Mouse (Mus musculus) liver, embryonic 16.5 days (tissue): ENCODE results near the gene Sgk1. TPM values are rescaled to one million over a fixed set of nuclear protein-coding genes. Genes with fewer than 3 reads are reported as not detected.

ENCODE experiments used
- ATAC-seq: fragments of 200-750 bp; cut with Nextera tagmentation; 2 replicates; pipeline ENCODE4 v1.8.0; 2017; ENCODE audit warnings: low read depth, mild to moderate bottlenecking, moderate number of reproducible peaks, moderate library complexity
- H3K27ac ChIP-seq: fragments of 300-500 bp; sonication (generic); 2 replicates; pipeline ENCODE4 v1.5.1; 2014; ENCODE audit warnings: mild to moderate bottlenecking, low read length
- H3K27me3 ChIP-seq: fragments of 300-500 bp; sonication (generic); 2 replicates; pipeline ENCODE4 v1.6.1; 2014; ENCODE audit warnings: low read depth, low read length, mixed read lengths; ENCODE audit not compliant: control insufficient read depth, insufficient read depth
- H3K36me3 ChIP-seq: fragments of 300-500 bp; sonication (generic); 2 replicates; pipeline ENCODE4 v1.6.1; 2014; ENCODE audit warnings: mild to moderate bottlenecking; ENCODE audit not compliant: control insufficient read depth, insufficient read depth
- H3K4me1 ChIP-seq: fragments of 300-500 bp; sonication (generic); 2 replicates; pipeline ENCODE4 v1.6.1; 2014; ENCODE audit warnings: low read depth, low read length, mixed read lengths; ENCODE audit not compliant: control insufficient read depth
- H3K4me2 ChIP-seq: fragments of 300-500 bp; sonication (generic); 2 replicates; pipeline ENCODE4 v1.6.1; 2014; ENCODE audit warnings: low read depth, low read length, mixed read lengths
- H3K4me3 ChIP-seq: fragments of 300-500 bp; sonication (generic); 2 replicates; pipeline ENCODE4 v1.5.1; 2014; ENCODE audit warnings: low read depth, mild to moderate bottlenecking, low read length
- H3K9ac ChIP-seq: fragments of 300-500 bp; sonication (generic); 2 replicates; pipeline ENCODE4 v1.6.1; 2014; ENCODE audit warnings: low read depth, low read length
- H3K9me3 ChIP-seq: fragments of 300-500 bp; sonication (generic); replicated peaks from 2 replicates; pipeline ENCODE4 v1.6.1; 2016; ENCODE audit warnings: low read length; ENCODE audit not compliant: control insufficient read depth
- WGBS: fragments of 180-500 bp; shearing (Covaris S2); extraction: QIAGEN DNeasy Blood & Tissue Kit; methylation state at CpG from one replicate; pipeline ENCODE4 v1.1.7; 2014; ENCODE audit not compliant: insufficient replicate concordance; 5-methylcytosine and 5-hydroxymethylcytosine counted together
- polyA plus RNA-seq: library from polyadenylated mRNA; unstranded; fragments of >200 nt; fragmentation: Nextera tagmentation; extraction: Ambion mirVana; gene quantifications from 2 replicates; pipeline ENCODE4 v1.2.1, GENCODE M21; 2015

Sgk1 gene
- polyA plus RNA-seq, 1 experiment from 2014 or later = 13.8 TPM

DNA sequence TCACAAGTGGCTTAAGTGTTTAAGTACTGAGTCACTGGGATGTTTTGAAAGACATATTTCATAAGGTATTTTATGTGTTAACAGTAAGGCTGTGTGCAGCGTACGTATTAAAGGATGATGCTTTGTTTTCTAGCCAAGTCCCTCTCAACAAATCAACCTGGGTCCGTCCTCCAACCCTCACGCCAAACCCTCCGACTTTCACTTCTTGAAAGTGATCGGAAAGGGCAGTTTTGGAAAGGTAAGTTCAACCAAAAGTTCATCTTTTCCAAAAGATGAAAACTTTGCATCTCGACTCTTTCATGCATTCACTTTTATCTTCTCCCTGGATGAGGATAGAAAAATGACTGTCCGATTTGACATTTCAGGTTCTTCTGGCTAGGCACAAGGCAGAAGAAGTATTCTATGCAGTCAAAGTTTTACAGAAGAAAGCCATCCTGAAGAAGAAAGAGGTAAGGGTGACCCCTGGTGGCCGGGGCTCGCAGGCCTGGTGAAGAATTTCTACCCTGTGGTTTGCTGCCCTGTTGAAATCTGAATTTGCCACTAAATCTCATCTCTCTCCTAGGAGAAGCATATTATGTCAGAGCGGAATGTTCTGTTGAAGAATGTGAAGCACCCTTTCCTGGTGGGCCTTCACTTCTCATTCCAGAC is 113.8 kb downstream of the Sgk1 start:
- H3K4me3 ChIP-seq = peak overlapping the region; percentile 46
- peaks cover 33% of the 10 kb centered on the region for H3K27me3 ChIP-seq
- no peaks in the 10 kb centered on the region for H3K36me3 ChIP-seq
- 48% methylated on average over 11 of the region's 11 CpGs for WGBS
- peak overlapping the region; percentile 67 for H3K4me2 ChIP-seq
- H3K27ac ChIP-seq = no peak overlapping the region
- no peaks in the 10 kb centered on the region; the same call in none of the 2 replicates for H3K4me1 ChIP-seq
- no peak for ATAC-seq
- no peak overlapping the region for H3K9ac ChIP-seq
- H3K9me3 ChIP-seq = no peaks in the 10 kb centered on the region

DNA sequence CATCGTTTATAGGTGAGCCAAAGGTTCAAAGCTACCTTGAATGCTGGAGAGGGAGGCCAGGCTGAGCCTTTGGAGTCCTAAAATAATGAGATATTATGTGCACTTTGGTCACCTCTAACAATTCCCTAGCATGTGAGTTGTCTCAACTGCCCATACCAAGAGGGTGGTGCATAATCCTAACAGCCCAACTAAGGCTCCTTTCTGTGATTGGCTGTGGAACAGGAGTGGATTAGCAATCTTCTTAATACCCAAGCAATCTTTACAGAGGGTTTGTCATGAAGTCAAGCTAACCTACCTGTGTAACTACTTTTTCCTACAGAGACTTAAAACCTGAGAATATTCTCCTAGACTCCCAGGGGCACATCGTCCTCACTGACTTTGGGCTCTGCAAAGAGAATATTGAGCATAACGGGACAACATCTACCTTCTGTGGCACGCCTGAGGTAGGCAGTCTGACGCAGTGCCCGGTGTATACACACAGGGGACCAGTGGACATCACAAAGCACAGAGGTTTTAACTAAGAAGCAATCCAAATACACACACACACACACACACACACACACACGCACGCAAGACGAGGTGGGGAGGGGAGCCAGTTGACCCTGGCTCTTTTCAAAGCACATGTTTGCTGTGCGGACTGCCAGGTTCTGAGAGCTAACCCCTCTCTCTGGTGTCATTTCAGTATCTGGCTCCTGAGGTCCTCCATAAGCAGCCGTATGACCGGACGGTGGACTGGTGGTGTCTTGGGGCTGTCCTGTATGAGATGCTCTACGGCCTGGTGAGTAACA is 114.9 kb downstream of the Sgk1 start:
- no peak overlapping the region for H3K9ac ChIP-seq
- H3K36me3 ChIP-seq = no peaks in the 10 kb centered on the region
- no peak overlapping the region for H3K27ac ChIP-seq
- no peaks in the 10 kb centered on the region for H3K9me3 ChIP-seq
- 75% methylated on average over 14 of the region's 14 CpGs for WGBS
- no peak overlapping the region for H3K4me2 ChIP-seq
- no peak overlapping the region for H3K4me3 ChIP-seq
- peaks cover 24% of the 10 kb centered on the region for H3K27me3 ChIP-seq
- ATAC-seq = no peak
- no peaks in the 10 kb centered on the region; the same call in none of the 2 replicates for H3K4me1 ChIP-seq

DNA sequence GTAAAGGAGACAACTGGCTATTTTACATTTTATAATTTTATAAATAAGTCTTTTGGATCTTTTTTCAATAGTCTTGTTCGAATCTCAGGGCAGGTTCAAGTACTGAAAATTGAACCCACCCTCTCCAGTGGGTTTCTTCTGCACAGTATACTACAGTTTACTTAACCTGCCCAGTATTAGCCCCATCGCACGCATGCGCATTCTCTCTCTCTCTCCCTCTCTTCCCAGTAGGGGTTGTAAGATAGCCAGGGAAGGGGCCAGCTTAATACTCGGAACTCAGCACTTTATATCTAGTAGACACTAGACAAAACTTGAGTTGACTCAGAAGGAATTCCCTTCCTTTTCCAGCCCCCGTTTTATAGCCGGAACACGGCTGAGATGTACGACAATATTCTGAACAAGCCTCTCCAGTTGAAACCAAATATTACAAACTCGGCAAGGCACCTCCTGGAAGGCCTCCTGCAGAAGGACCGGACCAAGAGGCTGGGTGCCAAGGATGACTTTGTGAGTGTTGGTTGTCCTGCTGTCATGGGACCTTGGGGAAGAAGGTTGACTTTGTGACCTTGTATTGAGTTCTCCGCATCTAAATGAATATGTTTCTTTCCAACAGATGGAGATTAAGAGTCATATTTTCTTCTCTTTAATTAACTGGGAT is 115.7 kb downstream of the Sgk1 start:
- WGBS = 78% methylated on average over 12 of the region's 12 CpGs
- Histone ChIP-seq H3K9ac (no peak overlapping the region), H3K27ac (no peak overlapping the region), H3K9me3 (no peaks in the 10 kb centered on the region), H3K4me1 (no peaks in the 10 kb centered on the region; the same call in none of the 2 replicates), H3K36me3 (no peaks in the 10 kb centered on the region), H3K4me2 (no peak overlapping the region), H3K4me3 (no peak overlapping the region), H3K27me3 (peaks cover 16% of the 10 kb centered on the region)
- ATAC-seq = no peak

DNA sequence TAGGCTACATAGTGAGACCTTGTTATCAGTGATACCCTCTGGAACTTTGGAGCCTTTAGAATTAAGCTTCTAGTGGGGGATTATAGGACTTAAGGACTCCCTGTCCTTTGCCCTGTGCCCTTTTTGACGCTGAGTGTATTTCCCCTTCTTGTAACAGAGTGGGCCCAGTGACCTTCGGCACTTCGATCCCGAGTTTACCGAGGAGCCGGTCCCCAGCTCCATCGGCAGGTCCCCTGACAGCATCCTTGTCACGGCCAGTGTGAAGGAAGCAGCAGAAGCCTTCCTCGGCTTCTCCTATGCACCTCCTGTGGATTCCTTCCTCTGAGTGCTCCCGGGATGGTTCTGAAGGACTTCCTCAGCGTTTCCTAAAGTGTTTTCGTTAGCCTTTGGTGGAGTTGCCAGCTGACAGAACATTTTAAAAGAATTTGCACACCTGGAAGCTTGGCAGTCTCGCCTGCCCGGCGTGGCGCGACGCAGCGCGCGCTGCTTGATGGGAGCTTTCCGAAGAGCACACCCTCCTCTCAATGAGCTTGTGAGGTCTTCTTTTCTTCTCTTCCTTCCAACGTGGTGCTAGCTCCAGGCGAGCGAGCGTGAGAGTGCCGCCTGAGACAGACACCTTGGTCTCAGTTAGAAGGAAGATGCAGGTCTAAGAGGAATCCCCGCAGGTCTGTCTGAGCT is 116.7 kb downstream of the Sgk1 start:
- WGBS = 73% methylated on average over 28 of the region's 28 CpGs
- 0 out of 2 replicates have a peak overlapping the region, but pooled peaks have one; percentile 6 for H3K4me2 ChIP-seq
- no peak overlapping the region for H3K9ac ChIP-seq
- no peaks in the 10 kb centered on the region for H3K36me3 ChIP-seq
- H3K4me1 ChIP-seq = no peaks in the 10 kb centered on the region; the same call in none of the 2 replicates
- ATAC-seq = no peak
- H3K27me3 ChIP-seq = peaks cover 6% of the 10 kb centered on the region
- no peaks in the 10 kb centered on the region for H3K9me3 ChIP-seq
- no peak overlapping the region for H3K27ac ChIP-seq
- H3K4me3 ChIP-seq = no peak overlapping the region

DNA sequence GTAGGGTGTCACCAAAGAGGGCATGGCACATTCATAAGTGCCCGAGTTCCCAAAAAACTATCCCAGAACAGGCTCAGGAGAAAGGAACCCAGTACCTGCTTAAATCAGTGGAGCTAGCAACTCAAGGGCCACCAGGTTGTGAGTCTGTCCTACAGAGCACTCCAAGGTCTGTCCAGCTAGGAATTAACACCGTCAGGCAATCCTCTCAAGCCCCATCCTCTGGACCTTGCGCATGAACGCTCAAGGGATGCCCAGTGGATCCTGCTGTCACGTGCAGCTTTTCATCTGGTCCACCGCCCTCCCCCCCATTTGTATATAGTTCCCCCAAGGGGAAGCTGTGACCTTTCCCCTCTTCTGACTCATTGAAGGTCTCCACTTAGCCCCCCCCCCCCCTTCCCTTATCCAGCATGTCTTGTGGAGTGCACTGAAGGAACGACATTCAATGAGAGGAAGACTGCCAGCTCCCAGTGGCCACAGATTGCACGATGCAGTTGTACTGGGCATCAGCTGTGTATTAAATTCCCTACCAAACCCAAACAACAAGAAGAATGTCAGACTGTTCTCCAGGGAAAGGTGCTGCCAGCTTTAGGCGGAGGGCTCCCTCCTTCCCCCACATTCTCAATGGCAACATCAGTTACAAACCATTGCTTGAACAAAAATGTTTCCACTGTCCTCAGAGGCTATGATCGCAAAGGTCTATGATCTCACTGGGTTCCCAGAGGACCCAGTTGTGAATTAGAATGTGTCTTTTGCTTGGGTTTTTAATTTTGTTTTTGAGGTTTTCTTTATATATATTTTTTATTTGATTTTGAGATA is 118.7 kb downstream of the Sgk1 start:
- H3K9me3 ChIP-seq = no peaks in the 10 kb centered on the region
- H3K4me1 ChIP-seq = no peaks in the 10 kb centered on the region
- no peak overlapping the region for H3K9ac ChIP-seq
- H3K27ac ChIP-seq = no peak overlapping the region
- H3K36me3 ChIP-seq = no peaks in the 10 kb centered on the region
- 60% methylated on average over 10 of the region's 10 CpGs for WGBS
- H3K4me2 ChIP-seq = no peak overlapping the region
- no peaks in the 10 kb centered on the region for H3K27me3 ChIP-seq
- ATAC-seq = no peak
- H3K4me3 ChIP-seq = no peak overlapping the region

DNA sequence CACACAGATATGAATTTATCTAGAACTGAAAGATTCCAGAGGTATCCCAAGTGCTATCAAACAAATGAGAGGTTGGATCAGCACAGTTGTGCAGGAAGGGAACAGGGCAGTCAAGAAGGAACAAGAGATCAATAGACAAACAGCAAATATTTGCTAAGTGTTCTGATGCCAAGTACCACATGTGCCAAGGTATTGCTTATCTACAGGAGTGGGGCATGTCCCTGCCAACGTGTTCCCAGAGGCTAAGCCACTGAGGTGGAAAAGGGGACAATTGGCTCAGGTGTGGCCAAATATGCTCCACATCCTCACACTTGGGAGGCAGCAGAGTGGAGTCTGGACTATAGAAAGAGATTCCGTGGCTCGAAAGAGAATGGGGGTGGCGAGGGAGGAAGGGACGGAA is 119.6 kb downstream of the Sgk1 start:
- ATAC-seq = no peak
- H3K4me1 ChIP-seq = no peaks in the 10 kb centered on the region
- H3K27me3 ChIP-seq = no peaks in the 10 kb centered on the region
- no peaks in the 10 kb centered on the region for H3K36me3 ChIP-seq
- H3K27ac ChIP-seq = no peak overlapping the region
- H3K9me3 ChIP-seq = no peaks in the 10 kb centered on the region
- no peak overlapping the region for H3K4me2 ChIP-seq
- WGBS = 62% methylated on average over 3 of the region's 5 CpGs
- no peak overlapping the region for H3K9ac ChIP-seq
- no peak overlapping the region for H3K4me3 ChIP-seq

DNA sequence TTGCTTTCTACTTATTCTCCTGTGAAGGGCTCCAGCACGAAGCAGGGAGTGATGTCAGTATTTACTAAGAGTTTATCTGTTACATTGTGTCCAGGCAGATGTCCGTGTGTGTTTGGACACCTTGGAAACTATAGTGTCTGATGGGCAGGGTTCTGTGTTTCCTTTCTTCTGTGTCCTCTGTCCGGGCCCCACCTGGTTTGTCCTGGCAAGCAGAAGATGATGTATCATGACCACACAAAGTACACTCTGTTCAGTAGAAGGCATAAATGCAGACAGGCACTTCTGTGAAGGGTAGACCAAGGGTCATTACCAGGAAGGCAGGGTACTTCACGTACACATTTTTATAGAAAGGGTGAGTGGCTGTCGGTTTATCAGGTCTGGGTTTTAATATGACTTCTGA is 122.8 kb downstream of the Sgk1 start:
- ATAC-seq = no peak
- Histone ChIP-seq H3K9me3 (no peaks in the 10 kb centered on the region), H3K27ac (no peak overlapping the region), H3K4me1 (no peaks in the 10 kb centered on the region), H3K9ac (no peak overlapping the region), H3K27me3 (no peaks in the 10 kb centered on the region), H3K4me3 (no peak overlapping the region), H3K36me3 (no peaks in the 10 kb centered on the region), H3K4me2 (no peak overlapping the region)
- 43% methylated on average over 5 of the region's 5 CpGs for WGBS

DNA sequence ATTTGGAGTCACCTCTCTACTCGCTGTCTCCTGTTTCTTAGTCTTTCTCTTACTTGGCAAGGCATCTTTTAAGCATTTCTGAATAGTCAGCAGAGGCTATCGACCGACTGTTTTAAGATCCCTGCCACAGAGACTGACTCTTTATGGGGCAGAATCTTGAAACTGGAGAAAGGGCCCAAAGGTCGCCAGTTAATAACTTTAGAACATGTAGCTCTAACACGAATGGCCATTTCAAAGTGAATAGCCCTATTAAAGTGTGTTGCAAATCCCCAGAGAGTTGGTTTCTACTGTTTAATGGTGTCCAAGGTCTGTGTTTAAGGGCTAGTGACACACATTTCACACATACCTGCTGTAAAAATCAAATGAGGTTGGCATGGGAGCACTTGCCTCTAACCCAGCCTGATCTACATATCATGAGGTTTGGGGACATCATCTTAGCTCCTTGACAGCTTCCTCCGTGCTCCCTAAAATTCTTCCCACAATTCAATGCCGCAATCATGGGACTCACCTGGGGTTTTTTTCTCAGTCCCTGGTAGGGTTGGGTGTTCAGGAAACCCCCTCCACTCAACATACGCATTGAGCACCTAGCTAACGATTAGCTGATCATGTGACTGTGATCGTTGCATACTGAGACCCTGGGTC is 125.3 kb downstream of the Sgk1 start:
- WGBS = 68% methylated on average over 10 of the region's 10 CpGs
- no peak for ATAC-seq
- no peak overlapping the region for H3K9ac ChIP-seq
- H3K4me1 ChIP-seq = no peaks in the 10 kb centered on the region
- H3K36me3 ChIP-seq = no peaks in the 10 kb centered on the region
- H3K4me3 ChIP-seq = no peak overlapping the region
- H3K4me2 ChIP-seq = no peak overlapping the region
- H3K9me3 ChIP-seq = no peaks in the 10 kb centered on the region
- H3K27me3 ChIP-seq = no peaks in the 10 kb centered on the region
- H3K27ac ChIP-seq = no peak overlapping the region
